In genomic region chr14:105606551-105606950, GRCm38 (mm10) we compare ENCODE assay signal across 29 mouse cellular contexts.
"Had no signal": no experiment of that assay in that cellular context is flagged by ENCODE, and none has a peak within 500 bp of the region (broad histone marks: within the 10 kb centered on the region; RNA-seq: fewer than 3 reads in every experiment).

No protein-coding gene starts in this region.

- H3K4me3 ChIP-seq: limb, embryonic 10.5 days; limb, embryonic 12.5 days; limb, embryonic 13.5 days; limb, embryonic 15.5 days; liver, embryonic 12.5 days; liver, embryonic 13.5 days; liver, embryonic 15.5 days; lung, embryonic 15.5 days; megakaryocyte, embryonic 14.5 days; midbrain, embryonic 10.5 days; midbrain, embryonic 12.5 days; midbrain, embryonic 13.5 days; midbrain, embryonic 15.5 days; myocyte had no signal

- DNase-seq: left cerebral cortex, postnatal 4 days; liver; liver, embryonic 13.5 days; liver, postnatal 0 days; lung, adult 18-20 months; lung, adult 2 months; lung, embryonic 14.5 days; lung, postnatal 10 days; lung, postnatal 14 days; lung, postnatal 36 days; lung, postnatal 4 days; midbrain, embryonic 14.5 days had no signal

- ATAC-seq: liver, embryonic 12.5 days; liver, postnatal 0 days; lung, postnatal 0 days; midbrain, embryonic 13.5 days; midbrain, embryonic 15.5 days; midbrain, embryonic 16.5 days had no signal

- H3K27ac ChIP-seq: limb, embryonic 10.5 days; limb, embryonic 12.5 days; limb, embryonic 13.5 days; limb, embryonic 15.5 days; liver, embryonic 12.5 days; liver, embryonic 13.5 days; liver, embryonic 14.5 days; liver, embryonic 15.5 days; lung, embryonic 15.5 days; macrophage; midbrain, embryonic 10.5 days; midbrain, embryonic 12.5 days; midbrain, embryonic 13.5 days; midbrain, embryonic 15.5 days had no signal
